Mouse (Mus musculus): ENCODE measurements around the gene Mpdz. TPM values are rescaled to one million over a fixed set of nuclear protein-coding genes. Genes with fewer than 3 reads are reported as not detected.

The Mpdz gene
- total and polyA plus RNA-seq, 2 experiments from 2014 or later = 7.8 to 38.8 TPM

GRCm38 (mm10) chr4:81348646-81349045 lies 94.0 kb downstream of the Mpdz start:
- DNase-seq (ENCODE audit: low spot score) = no peak
- no peak overlapping the region for H3K9ac ChIP-seq (replicated peaks; ENCODE audit: low read length)
- no peak for ATAC-seq

GRCm38 (mm10) chr4:81345141-81345540 lies 97.5 kb downstream of the Mpdz start:
- H3K4me3 ChIP-seq (ENCODE audit: low read length) = no peak overlapping the region
- H3K27me3 ChIP-seq (ENCODE audit: insufficient read depth, low read length) = no peaks in the 10 kb centered on the region
- no peaks in the 10 kb centered on the region for H3K4me1 ChIP-seq (ENCODE audit: insufficient read depth, low read length)
- 90% methylated on average over 3 of the region's 3 CpGs for WGBS
- ATAC-seq (no peak), DNase-seq (ENCODE audit: low spot score) (no peak)
- H3K9me3 ChIP-seq (ENCODE audit: low read length) = no peaks in the 10 kb centered on the region
- no peak overlapping the region for H3K27ac ChIP-seq
- H3K9ac ChIP-seq (replicated peaks; ENCODE audit: low read length) = no peak overlapping the region
- no peaks in the 10 kb centered on the region for H3K36me3 ChIP-seq (ENCODE audit: insufficient read depth, low read length)
- no peak for TF ChIP-seq CTCF (IDR thresholded peaks at IDR 0.05; ENCODE audit: low read depth)
- no peak overlapping the region for H3K4me2 ChIP-seq (ENCODE audit: low read depth, low read length)

More at GRCm38 (mm10) chr4:81348646-81349045, 94.0 kb downstream of the Mpdz start:
- no peak overlapping the region for H3K4me3 ChIP-seq (ENCODE audit: low read length)
- H3K27ac ChIP-seq = no peak overlapping the region
- TF ChIP-seq CTCF (IDR thresholded peaks at IDR 0.05; ENCODE audit: low read depth) = no peak
- WGBS = 88% methylated on average over 7 of the region's 7 CpGs
- H3K9me3 ChIP-seq (ENCODE audit: low read length) = no peaks in the 10 kb centered on the region
- no peaks in the 10 kb centered on the region for H3K4me1 ChIP-seq (ENCODE audit: insufficient read depth, low read length)
- H3K27me3 ChIP-seq (ENCODE audit: insufficient read depth, low read length) = no peaks in the 10 kb centered on the region
- H3K36me3 ChIP-seq (ENCODE audit: insufficient read depth, low read length) = no peaks in the 10 kb centered on the region
- no peak overlapping the region for H3K4me2 ChIP-seq (ENCODE audit: low read depth, low read length)

GRCm38 (mm10) chr4:81333628-81333991 lies 109.0 kb downstream of the Mpdz start:
- no peak overlapping the region for H3K4me2 ChIP-seq (ENCODE audit: low read depth, low read length)
- H3K27ac ChIP-seq = peak overlapping the region; percentile 20; the same call in 1 of the 2 replicates
- 0 out of 2 replicates have a peak, but pooled peaks have one; percentile 18 for ATAC-seq
- no peaks in the 10 kb centered on the region for H3K4me1 ChIP-seq (ENCODE audit: insufficient read depth, low read length)
- H3K9me3 ChIP-seq (ENCODE audit: low read length) = no peaks in the 10 kb centered on the region
- no peak overlapping the region for H3K4me3 ChIP-seq (ENCODE audit: low read length)
- no peak for TF ChIP-seq CTCF (IDR thresholded peaks at IDR 0.05; ENCODE audit: low read depth)
- H3K9ac ChIP-seq (replicated peaks; ENCODE audit: low read length) = no peak overlapping the region
- no peaks in the 10 kb centered on the region for H3K36me3 ChIP-seq (ENCODE audit: insufficient read depth, low read length)
- WGBS = 67% methylated on average over 2 of the region's 2 CpGs
- H3K27me3 ChIP-seq (ENCODE audit: insufficient read depth, low read length) = no peaks in the 10 kb centered on the region
- DNase-seq (ENCODE audit: low spot score) = no peak

- Histone ChIP-seq H3K36me3 (ENCODE audit: insufficient read depth, low read length) (no peaks in the 10 kb centered on the region), H3K4me2 (ENCODE audit: low read depth, low read length) (no peak overlapping the region), H3K9me3 (ENCODE audit: low read length) (no peaks in the 10 kb centered on the region), H3K9ac (replicated peaks; ENCODE audit: low read length) (no peak overlapping the region), H3K4me1 (ENCODE audit: insufficient read depth, low read length) (no peaks in the 10 kb centered on the region), H3K27me3 (ENCODE audit: insufficient read depth, low read length) (no peaks in the 10 kb centered on the region), H3K27ac (peak overlapping the region; percentile 26), H3K4me3 (ENCODE audit: low read length) (no peak overlapping the region)
- DNase-seq (ENCODE audit: low spot score) (peak; percentile 16), ATAC-seq (peak; percentile 51; the same call in 1 of the 2 replicates)
- TF ChIP-seq CTCF (IDR thresholded peaks at IDR 0.05; ENCODE audit: low read depth) = no peak
- 48% methylated on average over 11 of the region's 11 CpGs for WGBS
These were observed 109.6 kb downstream of the Mpdz start for GRCm38 (mm10) chr4:81332901-81333627.

- H3K4me1 ChIP-seq (ENCODE audit: insufficient read depth, low read length) = no peaks in the 10 kb centered on the region
- H3K9ac ChIP-seq (replicated peaks; ENCODE audit: low read length) = no peak overlapping the region
- H3K4me3 ChIP-seq (ENCODE audit: low read length) = no peak overlapping the region
- no peak for TF ChIP-seq CTCF (IDR thresholded peaks at IDR 0.05; ENCODE audit: low read depth)
- H3K9me3 ChIP-seq (ENCODE audit: low read length) = no peaks in the 10 kb centered on the region
- ATAC-seq (peak; percentile 53; the same call in 1 of the 2 replicates), DNase-seq (ENCODE audit: low spot score) (peak; percentile 9)
- H3K4me2 ChIP-seq (ENCODE audit: low read depth, low read length) = no peak overlapping the region
- 51% methylated on average over 6 of the region's 6 CpGs for WGBS
- no peaks in the 10 kb centered on the region for H3K36me3 ChIP-seq (ENCODE audit: insufficient read depth, low read length)
- H3K27me3 ChIP-seq (ENCODE audit: insufficient read depth, low read length) = no peaks in the 10 kb centered on the region
- H3K27ac ChIP-seq = peak overlapping the region; percentile 26; the same call in 1 of the 2 replicates
These were observed 110.2 kb downstream of the Mpdz start for GRCm38 (mm10) chr4:81332439-81332841.

GRCm38 (mm10) chr4:81327694-81328093 lies 114.9 kb downstream of the Mpdz start:
- no peak overlapping the region for H3K4me3 ChIP-seq (ENCODE audit: low read length)
- DNase-seq (ENCODE audit: low spot score) = no peak
- H3K4me2 ChIP-seq (ENCODE audit: low read depth, low read length) = no peak overlapping the region
- ATAC-seq = no peak
- no peak overlapping the region for H3K27ac ChIP-seq
- WGBS = 92% methylated on average over 2 of the region's 2 CpGs
- TF ChIP-seq CTCF (IDR thresholded peaks at IDR 0.05; ENCODE audit: low read depth) = no peak
- H3K9me3 ChIP-seq (ENCODE audit: low read length) = no peaks in the 10 kb centered on the region
- H3K9ac ChIP-seq (replicated peaks; ENCODE audit: low read length) = no peak overlapping the region
- H3K4me1 ChIP-seq (ENCODE audit: insufficient read depth, low read length) = no peaks in the 10 kb centered on the region
- no peaks in the 10 kb centered on the region for H3K36me3 ChIP-seq (ENCODE audit: insufficient read depth, low read length)
- H3K27me3 ChIP-seq (ENCODE audit: insufficient read depth, low read length) = no peaks in the 10 kb centered on the region

- no peak overlapping the region for H3K4me2 ChIP-seq (ENCODE audit: low read depth, low read length)
- H3K27me3 ChIP-seq (ENCODE audit: insufficient read depth, low read length) = no peaks in the 10 kb centered on the region
- WGBS = 88% methylated on average over 4 of the region's 4 CpGs
- H3K27ac ChIP-seq = no peak overlapping the region
- DNase-seq (ENCODE audit: low spot score) (no peak), ATAC-seq (no peak)
- no peak for TF ChIP-seq CTCF (IDR thresholded peaks at IDR 0.05; ENCODE audit: low read depth)
- no peaks in the 10 kb centered on the region for H3K36me3 ChIP-seq (ENCODE audit: insufficient read depth, low read length)
- no peak overlapping the region for H3K9ac ChIP-seq (replicated peaks; ENCODE audit: low read length)
- H3K4me3 ChIP-seq (ENCODE audit: low read length) = no peak overlapping the region
- H3K9me3 ChIP-seq (ENCODE audit: low read length) = no peaks in the 10 kb centered on the region
- H3K4me1 ChIP-seq (ENCODE audit: insufficient read depth, low read length) = no peaks in the 10 kb centered on the region
These were observed 118.8 kb downstream of the Mpdz start for GRCm38 (mm10) chr4:81323853-81324252.
